Comparison of ENCODE assay signal across 10 mouse cellular contexts in the genomic region with DNA sequence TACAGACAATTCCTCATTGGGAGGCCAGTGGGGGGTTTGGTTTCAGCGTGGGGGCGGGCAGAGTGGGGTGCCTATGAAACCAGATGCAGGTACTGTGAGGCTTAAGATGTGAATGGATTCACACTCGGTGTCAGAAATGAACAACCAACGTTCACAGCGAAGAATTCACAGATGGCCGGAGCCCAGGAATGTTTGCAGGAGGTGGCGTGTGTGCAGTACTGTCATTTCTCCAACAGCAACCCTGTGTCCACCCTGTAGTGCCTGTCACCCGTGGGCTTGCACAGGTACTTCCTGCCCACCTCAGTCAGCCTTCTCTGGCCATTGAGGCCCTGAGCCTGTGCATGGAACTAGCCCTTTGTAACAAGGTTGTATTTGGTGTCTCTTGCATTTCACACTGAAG.
DNase-seq lines count a peak whose midpoint lies in the region; ATAC-seq lines count a peak whose summit lies in the region.
"Had no signal": no experiment of that assay in that cellular context is flagged by ENCODE, and none has a peak within 500 bp of the region (broad histone marks: within the 10 kb centered on the region; RNA-seq: fewer than 3 reads in every experiment).

No protein-coding gene starts in this region.

- H3K9me3 ChIP-seq in heart, embryonic 13.5 days = no peaks in the 10 kb centered on the region
- no peaks in the 10 kb centered on the region for H3K9me3 ChIP-seq in neural tube, embryonic 12.5 days
- H3K9me3 ChIP-seq in hindbrain, embryonic 16.5 days (ENCODE audit: control insufficient read depth, low read length) = no peaks in the 10 kb centered on the region
- H3K9me3 ChIP-seq in heart, embryonic 12.5 days (replicated peaks) = no peaks in the 10 kb centered on the region

- no peak for DNase-seq in heart, adult 18-20 months
- DNase-seq in neural tube, embryonic 10.5 days (ENCODE audit: extremely low spot score, low spot score) = no peak
- no peak for DNase-seq in left cerebral cortex, adult 11 months (ENCODE audit: low spot score)
- DNase-seq: cerebellum, adult 11-12 months; right cerebral cortex, adult 18-20 months had no signal

- no peaks in the 10 kb centered on the region for H3K27me3 ChIP-seq in heart, embryonic 13.5 days (replicated peaks)
- H3K27me3 ChIP-seq in neural tube, embryonic 12.5 days (replicated peaks) = no peaks in the 10 kb centered on the region
- no peaks in the 10 kb centered on the region for H3K27me3 ChIP-seq in hindbrain, embryonic 16.5 days (replicated peaks; ENCODE audit: control insufficient read depth, insufficient read depth, low read length)
- H3K27me3 ChIP-seq in heart, embryonic 12.5 days (replicated peaks) = no peaks in the 10 kb centered on the region

- H3K9ac ChIP-seq in heart, embryonic 13.5 days = no peak overlapping the region
- no peak overlapping the region for H3K9ac ChIP-seq in neural tube, embryonic 12.5 days
- no peak overlapping the region; the same call in 1 of the 2 replicates for H3K9ac ChIP-seq in hindbrain, embryonic 16.5 days (ENCODE audit: low read depth, low read length)
- no peak overlapping the region for H3K9ac ChIP-seq in heart, embryonic 12.5 days

- no peak for ATAC-seq in heart, embryonic 13.5 days (ENCODE audit: extremely low read depth, insufficient number of reproducible peaks, low FRiP score, low TSS enrichment)
- ATAC-seq in neural tube, embryonic 12.5 days (ENCODE audit: low FRiP score, low read depth) = peak; percentile 21; the same call in 1 of the 2 replicates
- ATAC-seq in hindbrain, embryonic 16.5 days = no peak
- ATAC-seq in inflammation-experienced regulatory T-cells, adult 6 months = no peak
- no peak for ATAC-seq in heart, embryonic 12.5 days (ENCODE audit: insufficient number of reproducible peaks, low FRiP score)

- H3K27ac ChIP-seq in heart, embryonic 13.5 days (replicated peaks) = 0 out of 2 replicates have a peak overlapping the region, but pooled peaks have one; percentile 15
- no peak overlapping the region for H3K27ac ChIP-seq in neural tube, embryonic 12.5 days
- H3K27ac ChIP-seq in hindbrain, embryonic 16.5 days (ENCODE audit: low read depth, low read length) = no peak overlapping the region
- no peak overlapping the region for H3K27ac ChIP-seq in heart, embryonic 12.5 days (ENCODE audit: poor library complexity, severe bottlenecking)

- H3K4me2 ChIP-seq in heart, embryonic 13.5 days = peak overlapping the region; percentile 9
- peak overlapping the region; percentile 25 for H3K4me2 ChIP-seq in neural tube, embryonic 12.5 days (replicated peaks)
- peak overlapping the region; percentile 17; the same call in 1 of the 2 replicates for H3K4me2 ChIP-seq in hindbrain, embryonic 16.5 days (ENCODE audit: low read length)
- H3K4me2 ChIP-seq in heart, embryonic 12.5 days = no peak overlapping the region

- WGBS in heart, embryonic 13.5 days = 62% methylated on average over 8 of the region's 8 CpGs
- 28% methylated on average over 8 of the region's 8 CpGs for WGBS in neural tube, embryonic 12.5 days
- 30% methylated on average over 8 of the region's 8 CpGs for WGBS in hindbrain, embryonic 16.5 days
- 69% methylated on average over 8 of the region's 8 CpGs for WGBS in heart, embryonic 12.5 days

- peaks cover 40% of the 10 kb centered on the region for H3K4me1 ChIP-seq in heart, embryonic 13.5 days
- peaks cover 19% of the 10 kb centered on the region for H3K4me1 ChIP-seq in neural tube, embryonic 12.5 days
- peaks cover 5% of the 10 kb centered on the region for H3K4me1 ChIP-seq in hindbrain, embryonic 16.5 days (ENCODE audit: control insufficient read depth, insufficient read depth, low read depth, low read length)
- H3K4me1 ChIP-seq in heart, embryonic 12.5 days (replicated peaks) = peaks cover 32% of the 10 kb centered on the region

- H3K36me3 ChIP-seq in heart, embryonic 13.5 days = no peaks in the 10 kb centered on the region
- no peaks in the 10 kb centered on the region for H3K36me3 ChIP-seq in neural tube, embryonic 12.5 days
- H3K36me3 ChIP-seq in hindbrain, embryonic 16.5 days (ENCODE audit: control insufficient read depth, insufficient read depth, low read length) = no peaks in the 10 kb centered on the region
- no peaks in the 10 kb centered on the region for H3K36me3 ChIP-seq in heart, embryonic 12.5 days

- no peak overlapping the region for H3K4me3 ChIP-seq in heart, embryonic 13.5 days
- H3K4me3 ChIP-seq in neural tube, embryonic 12.5 days = no peak overlapping the region
- H3K4me3 ChIP-seq in hindbrain, embryonic 16.5 days (ENCODE audit: low read length) = no peak overlapping the region
- no peak overlapping the region for H3K4me3 ChIP-seq in heart, embryonic 12.5 days
